23 mouse cellular contexts compared by ENCODE assay signal in the genomic region with DNA sequence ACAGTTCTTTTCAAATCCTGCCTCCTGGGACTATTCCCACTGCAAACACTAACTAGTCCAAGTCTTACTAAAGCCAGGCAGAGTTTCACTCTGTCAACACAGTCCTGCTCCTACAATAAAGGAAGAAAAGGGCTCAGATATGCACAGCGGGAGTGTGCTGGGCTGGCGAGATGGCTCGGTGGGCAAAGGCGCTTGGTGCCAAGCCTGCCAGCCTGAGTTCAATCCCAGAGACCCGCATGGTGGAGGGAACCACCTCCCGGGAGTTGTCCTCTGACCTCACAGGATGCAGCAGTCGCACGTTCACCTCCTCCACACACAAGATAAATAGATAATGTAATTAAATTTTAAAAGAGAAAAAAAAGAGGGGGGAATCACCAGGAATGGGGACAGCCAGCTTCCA.
"Had no signal": no experiment of that assay in that cellular context is flagged by ENCODE, and none has a peak within 500 bp of the region (broad histone marks: within the 10 kb centered on the region; RNA-seq: fewer than 3 reads in every experiment).

No protein-coding gene starts in this region.

- ATAC-seq: hindbrain, embryonic 16.5 days; inflammation-experienced regulatory T-cells, adult 6 months; intestine, postnatal 0 days had no signal

- H3K4me2 ChIP-seq: heart, embryonic 11.5 days; hindbrain, embryonic 14.5 days; limb, embryonic 13.5 days; limb, embryonic 15.5 days; liver, embryonic 15.5 days had no signal

- H3K27ac ChIP-seq: gastrocnemius, adult 2 months; heart, adult 2 months; hindbrain, embryonic 10.5 days; hindbrain, embryonic 14.5 days; limb, embryonic 13.5 days; limb, embryonic 15.5 days; liver, embryonic 15.5 days had no signal

- H3K9ac ChIP-seq: hindbrain, embryonic 14.5 days; limb, embryonic 13.5 days; limb, embryonic 15.5 days; liver, embryonic 15.5 days had no signal

- H3K9me3 ChIP-seq: limb, embryonic 15.5 days; liver, embryonic 15.5 days had no signal

- H3K27me3 ChIP-seq: limb, embryonic 13.5 days; limb, embryonic 15.5 days; liver, embryonic 15.5 days had no signal

- H3K4me3 ChIP-seq: gastrocnemius, adult 2 months; heart, adult 2 months; hindbrain, embryonic 10.5 days; limb, embryonic 13.5 days; limb, embryonic 15.5 days; liver, embryonic 15.5 days had no signal

- DNase-seq: gastrocnemius, adult 2 months; gastrocnemius, postnatal 10 days; gastrocnemius, postnatal 25 days; heart, adult 2 months; heart, postnatal 10 days; heart, postnatal 4 days; kidney, adult 18-20 months; kidney, adult 8-10 months; kidney, postnatal 10 days; kidney, postnatal 36 days; layer of hippocampus, adult 9-11 months; layer of hippocampus, postnatal 36 days; left cerebral cortex, postnatal 4 days; lung, adult 18-20 months had no signal
